Mouse (Mus musculus): Measurements from ENCODE around the gene Slc2a2. TPM values are rescaled to one million over a fixed set of nuclear protein-coding genes. Genes with fewer than 3 reads are reported as not detected.

Slc2a2 gene
- polyA plus RNA-seq, 1 experiment from 2014 or later, result not detected

GRCm38 (mm10) chr3:28775361-28775760 is 77.7 kb downstream of the Slc2a2 start:
- no peak for DNase-seq (ENCODE audit: low spot score)
- H3K9me3 ChIP-seq (ENCODE audit: control insufficient read depth, low read length), result no peaks in the 10 kb centered on the region
- no peaks in the 10 kb centered on the region for H3K27me3 ChIP-seq (ENCODE audit: control insufficient read depth, insufficient read depth, low read length)
- WGBS, result 85% methylated on average over 7 of the region's 7 CpGs
- H3K9ac ChIP-seq (ENCODE audit: low read length), result no peak overlapping the region
- H3K27ac ChIP-seq (ENCODE audit: low read depth, low read length), result no peak overlapping the region
- H3K4me3 ChIP-seq (ENCODE audit: low read depth, low read length), result no peak overlapping the region
- no peaks in the 10 kb centered on the region for H3K36me3 ChIP-seq (ENCODE audit: control insufficient read depth, insufficient read depth, low read length)
- no peak overlapping the region for H3K4me2 ChIP-seq (ENCODE audit: low read depth)
- ATAC-seq (ENCODE audit: insufficient read depth, low FRiP score, low TSS enrichment), result no peak
- H3K4me1 ChIP-seq (ENCODE audit: control insufficient read depth, insufficient read depth, low read length), result no peaks in the 10 kb centered on the region

- DNase-seq (ENCODE audit: low spot score) (no peak), ATAC-seq (ENCODE audit: insufficient read depth, low FRiP score, low TSS enrichment) (no peak)
- Histone ChIP-seq H3K36me3 (ENCODE audit: control insufficient read depth, insufficient read depth, low read length) (no peaks in the 10 kb centered on the region), H3K9me3 (ENCODE audit: control insufficient read depth, low read length) (no peaks in the 10 kb centered on the region), H3K4me1 (ENCODE audit: control insufficient read depth, insufficient read depth, low read length) (no peaks in the 10 kb centered on the region), H3K4me3 (ENCODE audit: low read depth, low read length) (no peak overlapping the region), H3K27ac (ENCODE audit: low read depth, low read length) (no peak overlapping the region), H3K4me2 (ENCODE audit: low read depth) (no peak overlapping the region), H3K27me3 (ENCODE audit: control insufficient read depth, insufficient read depth, low read length) (no peaks in the 10 kb centered on the region), H3K9ac (ENCODE audit: low read length) (no peak overlapping the region)
- WGBS, result 94% methylated on average over 1 of the region's 1 CpGs
Measured at GRCm38 (mm10) chr3:28775958-28776357, 78.3 kb downstream of the Slc2a2 start.

GRCm38 (mm10) chr3:28776491-28776890 is 78.8 kb downstream of the Slc2a2 start:
- H3K4me1 ChIP-seq (ENCODE audit: control insufficient read depth, insufficient read depth, low read length), result no peaks in the 10 kb centered on the region
- H3K9me3 ChIP-seq (ENCODE audit: control insufficient read depth, low read length), result no peaks in the 10 kb centered on the region
- ATAC-seq (ENCODE audit: insufficient read depth, low FRiP score, low TSS enrichment) (no peak), DNase-seq (ENCODE audit: low spot score) (no peak)
- H3K4me2 ChIP-seq (ENCODE audit: low read depth), result no peak overlapping the region
- no peaks in the 10 kb centered on the region for H3K36me3 ChIP-seq (ENCODE audit: control insufficient read depth, insufficient read depth, low read length)
- WGBS, result 88% methylated on average over 1 of the region's 1 CpGs
- H3K4me3 ChIP-seq (ENCODE audit: low read depth, low read length), result no peak overlapping the region
- no peak overlapping the region for H3K9ac ChIP-seq (ENCODE audit: low read length)
- no peaks in the 10 kb centered on the region for H3K27me3 ChIP-seq (ENCODE audit: control insufficient read depth, insufficient read depth, low read length)
- H3K27ac ChIP-seq (ENCODE audit: low read depth, low read length), result no peak overlapping the region

- Histone ChIP-seq H3K36me3 (ENCODE audit: control insufficient read depth, insufficient read depth, low read length) (no peaks in the 10 kb centered on the region), H3K27me3 (ENCODE audit: control insufficient read depth, insufficient read depth, low read length) (no peaks in the 10 kb centered on the region), H3K4me2 (ENCODE audit: low read depth) (peak overlapping the region; percentile 98), H3K4me3 (ENCODE audit: low read depth, low read length) (peak overlapping the region; percentile 76; the same call in 1 of the 2 replicates), H3K9ac (ENCODE audit: low read length) (no peak overlapping the region), H3K4me1 (ENCODE audit: control insufficient read depth, insufficient read depth, low read length) (no peaks in the 10 kb centered on the region), H3K27ac (ENCODE audit: low read depth, low read length) (no peak overlapping the region), H3K9me3 (ENCODE audit: control insufficient read depth, low read length) (no peaks in the 10 kb centered on the region)
- DNase-seq (ENCODE audit: low spot score), result no peak
- 81% methylated on average over 9 of the region's 9 CpGs for WGBS
- peak; percentile 13; the same call in 1 of the 2 replicates for ATAC-seq (ENCODE audit: insufficient read depth, low FRiP score, low TSS enrichment)
Measured at GRCm38 (mm10) chr3:28780511-28780910, 82.8 kb downstream of the Slc2a2 start.

Other genes with a start within 250 kb of the Slc2a2 start
- 18.0 and 19.3 TPM in 2 replicates for gene Eif5a2, start 83.4 kb downstream of the Slc2a2 start, polyA plus RNA-seq (2014; fragmentation: Nextera tagmentation; extraction: Ambion mirVana)
- gene Rpl22l1, start 107.5 kb downstream of the Slc2a2 start, polyA plus RNA-seq (2014; fragmentation: Nextera tagmentation; extraction: Ambion mirVana), result 307 and 333 TPM in 2 replicates
- not detected in 2 replicates for gene Gm1527, start 194.7 kb downstream of the Slc2a2 start, polyA plus RNA-seq (2014; fragmentation: Nextera tagmentation; extraction: Ambion mirVana)